Comparison of ENCODE assay signal across 20 mouse cellular contexts in the genomic region with DNA sequence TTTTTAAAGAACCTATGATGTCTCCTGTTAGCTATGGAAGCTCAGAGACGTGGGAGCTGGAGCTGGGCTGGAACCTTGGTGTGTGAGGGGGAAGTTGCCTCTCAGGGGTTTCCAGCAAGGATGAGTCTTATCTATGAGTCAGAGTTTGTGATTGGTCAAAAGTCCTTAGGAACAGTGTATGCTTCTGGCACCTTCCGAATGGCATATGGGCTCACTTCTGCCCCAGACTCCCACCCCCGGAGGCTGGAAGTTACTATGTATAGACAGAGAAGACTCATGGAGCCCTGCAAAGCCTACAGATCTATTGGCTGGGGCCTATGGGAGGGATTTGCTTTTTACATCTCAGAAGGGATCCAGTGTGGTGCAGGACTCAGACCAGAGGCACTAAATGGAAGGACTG.
A peak's percentile ranks its signal among the peaks of the same experiment; 100 is the strongest.
DNase-seq lines count a peak whose midpoint lies in the region; ATAC-seq and TF ChIP-seq lines count a peak whose summit lies in the region.
"Had no signal": no experiment of that assay in that cellular context is flagged by ENCODE, and none has a peak within 500 bp of the region (broad histone marks: within the 10 kb centered on the region; RNA-seq: fewer than 3 reads in every experiment).

No protein-coding gene starts in this region.

- no peaks in the 10 kb centered on the region for H3K27me3 ChIP-seq in hindbrain, embryonic 16.5 days (replicated peaks; ENCODE audit: control insufficient read depth, insufficient read depth, low read length)
- H3K27me3 ChIP-seq: forebrain, embryonic 15.5 days; heart, embryonic 12.5 days; liver, embryonic 13.5 days; neural tube, embryonic 12.5 days had no signal

- 84% methylated on average over 3 of the region's 3 CpGs for WGBS in hindbrain, embryonic 16.5 days

- no peak overlapping the region for H3K4me2 ChIP-seq in hindbrain, embryonic 16.5 days (ENCODE audit: low read length)
- H3K4me2 ChIP-seq: forebrain, embryonic 15.5 days; heart, embryonic 12.5 days; liver, embryonic 13.5 days; neural tube, embryonic 12.5 days had no signal

- TF ChIP-seq CTCF in layer of hippocampus, adult 2 months (conservative IDR thresholded peaks at IDR 0.05): no peak

- no peak for ATAC-seq in hindbrain, embryonic 16.5 days
- ATAC-seq: activated CD4-positive, CD25-positive, alpha-beta regulatory T cell, adult 4 months; forebrain, embryonic 15.5 days; lung, postnatal 0 days; midbrain, embryonic 16.5 days had no signal

- no peak overlapping the region for H3K9ac ChIP-seq in hindbrain, embryonic 16.5 days (ENCODE audit: low read depth, low read length)
- H3K9ac ChIP-seq: forebrain, embryonic 15.5 days; heart, embryonic 12.5 days; liver, embryonic 13.5 days; neural tube, embryonic 12.5 days had no signal

- H3K9me3 ChIP-seq in hindbrain, embryonic 16.5 days (ENCODE audit: control insufficient read depth, low read length): no peaks in the 10 kb centered on the region
- H3K9me3 ChIP-seq: forebrain, embryonic 15.5 days; heart, embryonic 12.5 days; liver, embryonic 13.5 days; megakaryocyte, embryonic 14.5 days; neural tube, embryonic 12.5 days had no signal

- peak; percentile 34 to 52 for DNase-seq in layer of hippocampus, adult 2 months (ENCODE audit: low spot score in 2 of 2)
- DNase-seq in layer of hippocampus, adult 9-10 months (ENCODE audit: low spot score): no peak
- peak; percentile 69 to 84 for DNase-seq in frontal cortex, postnatal 36 days (ENCODE audit: low spot score in 2 of 2)
- DNase-seq in left cerebral cortex, postnatal 10 days (ENCODE audit: extremely low spot score in 1 of 2, low spot score in 2 of 2): peak; percentile 25 to 30
- DNase-seq in right cerebral cortex, postnatal 36 days (ENCODE audit: low spot score in 2 of 2): peak; percentile 58 to 78
- no peak for DNase-seq in kidney, postnatal 10 days
- no peak for DNase-seq in adrenal gland, postnatal 4 days (ENCODE audit: low spot score in 2 of 2)
- DNase-seq: cerebellum, adult 9-10 months; gastrocnemius, postnatal 14 days; liver, embryonic 13.5 days; thymus, postnatal 4 days had no signal

- no peaks in the 10 kb centered on the region for H3K36me3 ChIP-seq in hindbrain, embryonic 16.5 days (ENCODE audit: control insufficient read depth, insufficient read depth, low read length)
- H3K36me3 ChIP-seq: forebrain, embryonic 15.5 days; heart, embryonic 12.5 days; liver, embryonic 13.5 days; neural tube, embryonic 12.5 days had no signal

- intact Hi-C loops in left cerebral cortex, postnatal 10 days (cut with DNase I): no loop called here

- H3K4me3 ChIP-seq in layer of hippocampus, adult 2 months: no peak overlapping the region
- no peak overlapping the region for H3K4me3 ChIP-seq in hindbrain, embryonic 16.5 days (ENCODE audit: low read length)
- H3K4me3 ChIP-seq: erythroblast, embryonic 14.5 days; forebrain, embryonic 15.5 days; heart, embryonic 12.5 days; liver, embryonic 13.5 days; megakaryocyte, embryonic 14.5 days; neural tube, embryonic 12.5 days had no signal

- H3K4me1 ChIP-seq in hindbrain, embryonic 16.5 days (ENCODE audit: control insufficient read depth, insufficient read depth, low read depth, low read length): no peaks in the 10 kb centered on the region; the same call in 1 of the 2 replicates
- H3K4me1 ChIP-seq: heart, embryonic 12.5 days; neural tube, embryonic 12.5 days had no signal

- no peak overlapping the region for H3K27ac ChIP-seq in layer of hippocampus, adult 2 months
- H3K27ac ChIP-seq in hindbrain, embryonic 16.5 days (ENCODE audit: low read depth, low read length): no peak overlapping the region
- H3K27ac ChIP-seq: forebrain, embryonic 15.5 days; liver, embryonic 13.5 days; neural tube, embryonic 12.5 days had no signal

Comparison
In these comparisons a context has a peak if more than half of its experiments do, and no peak if none do; other contexts are left out.
1. DNase-seq: peak in layer of hippocampus, adult 2 months (2 of 2), frontal cortex, postnatal 36 days (2 of 2), left cerebral cortex, postnatal 10 days (2 of 2) and right cerebral cortex, postnatal 36 days (2 of 2); none in layer of hippocampus, adult 9-10 months (single experiment), kidney, postnatal 10 days (single experiment) and adrenal gland, postnatal 4 days (0 of 2).